Mouse (Mus musculus) right cerebral cortex, postnatal 4 days (tissue): Measurements from ENCODE around the gene Oprl1.

Experiments used
- DNase-seq: peaks from one replicate; pipeline ENCODE4 v3.0.0-alpha.2; 2022

The Oprl1 gene

DNA sequence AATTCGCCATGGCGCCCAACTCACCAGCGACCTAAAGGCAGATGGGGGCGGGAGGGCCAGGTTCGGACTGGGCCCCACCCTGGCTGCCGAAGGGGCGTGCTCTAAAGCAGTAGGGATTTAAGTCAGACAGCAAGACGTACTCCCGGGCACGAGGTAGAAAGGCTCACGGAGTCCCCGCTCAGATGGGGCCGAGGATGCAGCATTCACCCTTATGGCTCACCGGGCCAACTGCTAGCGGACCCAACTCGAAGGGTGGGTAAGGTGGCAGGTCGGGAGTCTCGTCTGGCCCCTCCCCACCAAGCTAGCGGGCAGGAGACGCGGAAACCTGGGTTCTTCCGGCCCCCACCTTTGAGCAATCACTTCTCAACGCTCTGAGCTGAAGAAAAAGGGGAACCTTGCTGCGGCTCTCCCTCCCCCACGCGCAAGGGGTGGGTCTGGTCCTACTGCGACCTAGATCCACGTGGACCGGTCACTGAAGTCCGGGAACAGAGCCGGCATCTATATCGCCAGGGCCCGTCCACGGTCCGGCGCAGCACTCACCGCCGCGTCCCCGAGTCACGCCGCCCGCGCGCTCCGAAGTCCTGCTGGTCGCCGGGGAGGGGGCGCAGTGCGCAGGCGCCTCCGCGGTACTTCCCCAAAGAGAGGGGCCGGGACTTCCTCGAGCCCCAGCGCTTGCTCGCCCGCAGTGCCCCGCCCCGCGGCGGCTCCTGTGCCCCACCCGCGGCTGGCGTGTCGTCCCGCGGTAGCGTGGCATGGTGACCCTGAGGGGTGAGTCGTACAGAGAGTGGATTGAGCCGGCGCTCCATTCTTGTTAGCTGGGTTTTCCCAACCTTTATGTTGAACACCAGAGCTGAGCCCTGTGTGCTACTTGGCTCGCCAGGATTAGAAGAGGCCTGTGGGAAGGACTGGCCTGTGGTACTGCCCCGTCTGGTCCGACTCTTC lies 21.2 kb upstream of the Oprl1 start, which contains the start of gene Rgs19:
TSS of gene Rgs19 (minus strand) at position 639 of the 942 bp plus-strand sequence.
- DNase-seq = peak; percentile 80

DNA sequence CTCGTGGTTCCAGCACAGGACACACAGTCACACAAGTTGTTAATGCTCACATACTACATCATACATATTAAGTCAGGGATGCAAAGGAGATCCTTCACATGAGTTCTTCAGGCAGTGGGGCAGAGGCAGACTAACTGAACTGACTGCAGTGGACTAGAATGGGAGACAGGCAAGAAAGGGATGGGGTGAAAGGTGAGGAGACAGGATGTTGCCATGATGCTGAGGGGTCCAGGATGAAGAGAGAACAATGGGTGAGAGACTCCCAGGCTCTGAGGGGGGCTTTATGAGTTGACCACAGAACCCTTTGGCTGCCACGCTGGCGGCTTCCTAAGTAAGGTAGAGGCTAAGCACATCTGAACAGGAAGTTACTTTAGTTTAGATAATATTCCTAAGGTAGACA lies 20.2 kb upstream of the Oprl1 start:
- no peak for DNase-seq

DNA sequence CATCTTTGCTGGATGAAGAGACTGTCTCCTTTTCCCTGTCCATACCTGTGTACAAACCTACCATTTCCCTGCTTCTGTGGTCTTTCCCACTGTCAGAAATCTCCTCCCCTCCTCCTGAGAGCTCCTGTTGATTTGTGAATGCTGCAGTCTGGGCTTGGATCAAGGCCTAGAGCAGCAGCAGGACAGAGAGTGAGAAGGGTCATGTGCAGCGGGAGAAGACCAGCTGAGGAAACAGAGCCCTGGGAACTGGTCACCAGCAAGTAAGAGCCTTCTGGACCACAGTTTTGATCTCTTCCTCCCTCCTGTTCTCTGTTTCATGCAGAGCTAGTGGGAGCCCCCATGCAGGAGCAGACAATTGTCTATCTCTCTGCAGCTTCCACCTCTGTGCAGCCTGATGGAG lies 19.0 kb upstream of the Oprl1 start:
- DNase-seq = no peak

DNA sequence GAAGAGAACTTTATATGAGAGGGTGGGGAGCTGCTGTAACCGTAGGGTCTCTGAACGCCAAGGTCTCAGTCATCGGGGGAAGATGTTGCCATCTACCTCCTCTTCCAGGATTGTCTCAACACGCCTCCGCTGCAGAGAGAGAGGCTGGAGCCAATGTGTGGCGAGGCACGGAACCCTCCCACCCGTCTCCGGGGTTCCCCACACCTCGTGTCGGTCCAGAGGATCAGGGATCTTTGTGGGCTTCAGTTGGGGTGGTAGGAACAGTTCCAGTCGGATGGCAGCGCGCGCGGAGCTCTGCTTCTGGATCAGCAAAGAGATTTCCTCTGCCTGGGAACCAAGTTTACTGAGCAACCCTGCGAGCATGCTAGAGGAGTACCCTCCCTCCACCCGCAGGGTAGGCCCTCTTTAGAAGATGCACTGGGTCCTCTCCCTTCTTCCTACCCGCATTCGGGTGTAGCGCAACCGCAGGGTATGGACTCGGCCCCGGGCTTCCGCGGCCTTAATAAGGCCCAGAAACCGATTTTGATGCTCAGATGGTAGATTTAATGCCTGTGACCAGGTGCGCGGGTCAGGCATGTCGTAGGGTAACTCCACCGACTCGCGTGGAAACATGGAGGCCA lies 17.9 kb upstream of the Oprl1 start:
- no peak for DNase-seq

DNA sequence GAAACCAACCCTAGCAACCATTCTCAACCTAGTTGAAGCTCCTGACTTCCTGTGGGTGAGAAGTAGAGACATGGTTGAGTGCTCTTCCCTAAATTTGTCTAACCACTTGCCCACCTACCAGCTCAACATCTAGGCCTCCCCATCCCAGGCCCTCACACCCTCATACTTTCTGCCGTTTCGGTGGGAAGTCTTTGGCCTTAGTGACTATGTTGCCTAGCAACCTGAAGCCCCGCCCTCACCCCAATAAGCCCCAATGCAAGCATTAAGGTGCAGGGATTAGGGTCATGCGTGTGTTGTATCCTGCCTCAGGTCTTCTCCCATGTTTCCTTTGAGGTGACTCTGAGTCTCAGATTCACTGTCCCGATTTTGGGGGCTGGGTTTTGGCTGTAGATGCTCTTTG lies 16.6 kb upstream of the Oprl1 start, which contains the start of gene Lkaaear1:
TSS of gene Lkaaear1 (minus strand) at position 202 of the 400 bp plus-strand sequence.
- no peak for DNase-seq

DNA sequence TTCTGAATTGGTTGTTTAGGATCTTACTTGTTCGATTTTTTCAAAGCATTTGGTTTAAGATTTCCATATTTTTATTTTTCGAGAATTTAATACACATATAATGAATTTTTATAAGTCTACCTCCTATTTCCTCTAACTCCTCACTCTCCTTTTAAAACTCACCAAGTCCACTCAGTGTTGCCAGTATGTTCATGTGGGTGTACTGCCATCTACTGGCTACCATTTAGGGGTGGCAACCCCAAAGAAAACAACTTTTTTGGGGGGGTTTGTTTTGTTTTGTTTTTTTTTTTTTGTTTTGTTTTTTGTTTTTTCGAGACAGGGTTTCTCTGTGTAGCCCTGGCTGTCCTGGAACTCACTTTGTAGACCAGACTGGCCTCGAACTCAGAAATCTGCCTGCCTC lies 8.1 kb upstream of the Oprl1 start:
- DNase-seq = no peak

DNA sequence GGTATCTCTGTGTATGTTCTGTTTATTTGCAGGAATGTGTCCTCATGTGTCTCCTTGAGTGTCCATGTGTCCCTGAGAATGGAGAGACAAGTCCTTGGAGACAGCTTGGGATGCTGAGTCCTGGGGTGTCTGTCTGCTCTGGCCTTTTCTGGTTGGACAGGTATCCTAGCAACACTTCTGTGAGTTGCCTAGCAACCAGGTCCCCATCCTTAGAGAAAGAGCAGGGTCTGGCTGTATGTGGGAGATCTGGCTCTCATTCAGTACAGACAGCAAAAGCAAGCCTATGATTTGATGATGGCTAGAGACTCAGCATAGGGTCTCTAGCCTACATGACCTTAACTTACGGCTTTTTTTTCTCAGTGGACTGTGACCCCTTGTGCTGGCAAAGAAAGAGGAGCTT lies 1.1 kb upstream of the Oprl1 start:
- no peak for DNase-seq

DNA sequence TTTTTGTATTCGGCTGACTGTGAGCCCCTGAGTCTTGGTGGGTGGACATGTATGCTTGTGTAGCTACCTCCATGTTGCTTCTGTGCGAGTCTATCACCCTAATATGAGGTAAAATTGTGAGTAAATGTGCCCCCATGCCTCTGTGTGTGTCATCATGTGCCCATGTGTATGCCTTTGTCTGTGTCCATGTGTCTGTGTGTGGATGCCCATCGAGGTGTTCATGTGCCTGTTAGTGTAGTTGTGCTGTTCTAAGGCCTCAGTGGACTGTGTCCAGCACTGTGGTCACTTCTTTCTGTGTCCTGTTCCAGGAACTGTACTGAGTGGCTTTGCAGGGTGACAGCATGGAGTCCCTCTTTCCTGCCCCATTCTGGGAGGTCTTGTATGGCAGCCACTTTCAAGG lies 566 bp downstream of the Oprl1 start:
- DNase-seq = no peak

DNA sequence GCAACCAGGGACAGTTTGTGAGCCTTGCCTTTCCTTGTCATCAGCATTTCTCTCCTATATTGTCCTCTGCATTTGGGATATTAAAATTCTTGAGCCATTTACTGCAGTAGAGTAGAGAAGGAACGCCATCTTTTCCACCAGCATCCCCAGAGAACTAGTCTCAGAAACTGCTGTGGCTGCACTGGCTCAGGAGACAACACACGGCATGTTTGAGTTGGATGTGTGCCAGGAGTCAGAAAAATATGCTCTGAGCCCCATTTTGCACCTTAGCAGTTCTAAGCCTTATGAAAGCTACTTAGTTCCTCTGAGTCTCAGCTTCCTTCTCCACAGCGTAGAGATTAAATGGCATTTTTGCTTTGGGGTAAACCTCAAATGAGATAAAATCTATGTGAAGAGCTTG lies 2.2 kb downstream of the Oprl1 start:
- no peak for DNase-seq

DNA sequence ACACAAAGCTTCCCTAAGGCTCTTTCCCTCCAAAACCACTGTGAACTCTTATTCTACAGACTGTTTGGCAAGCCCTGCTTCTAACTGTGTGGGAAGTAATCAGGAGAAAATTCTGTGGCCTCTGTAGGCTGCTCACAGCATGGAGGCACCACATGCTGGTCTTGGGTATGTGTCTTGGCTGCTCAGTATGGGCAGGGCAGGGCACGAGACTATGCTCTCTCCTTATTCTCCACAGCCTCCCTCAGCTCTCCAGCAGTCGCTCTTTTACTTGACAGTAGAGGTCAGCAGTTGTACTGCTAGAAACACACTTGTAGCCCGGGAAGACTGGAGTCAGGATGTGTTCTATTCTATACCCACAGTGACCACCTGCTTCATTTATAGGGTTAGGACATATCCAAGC lies 5.2 kb downstream of the Oprl1 start:
- no peak for DNase-seq

DNA sequence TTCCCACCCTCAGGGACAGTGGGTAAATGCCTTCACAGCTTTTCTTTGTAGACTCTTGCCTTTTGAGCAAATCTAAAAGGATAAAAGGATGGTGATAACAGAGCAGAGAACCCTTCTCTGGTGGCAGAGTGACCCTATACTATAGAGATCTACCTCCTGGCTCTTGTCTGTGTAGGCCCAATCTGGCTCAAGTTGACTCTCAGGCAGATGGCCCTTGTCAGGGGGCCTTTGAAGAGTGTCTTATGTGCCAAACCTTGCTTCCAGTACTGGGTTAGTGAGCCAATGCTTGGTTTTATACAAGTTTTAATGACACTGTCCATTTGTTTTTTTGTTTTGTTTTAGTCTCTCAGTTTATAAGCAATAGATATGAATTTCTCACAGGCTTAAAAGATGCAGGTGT lies 6.4 kb downstream of the Oprl1 start:
- no peak for DNase-seq

DNA sequence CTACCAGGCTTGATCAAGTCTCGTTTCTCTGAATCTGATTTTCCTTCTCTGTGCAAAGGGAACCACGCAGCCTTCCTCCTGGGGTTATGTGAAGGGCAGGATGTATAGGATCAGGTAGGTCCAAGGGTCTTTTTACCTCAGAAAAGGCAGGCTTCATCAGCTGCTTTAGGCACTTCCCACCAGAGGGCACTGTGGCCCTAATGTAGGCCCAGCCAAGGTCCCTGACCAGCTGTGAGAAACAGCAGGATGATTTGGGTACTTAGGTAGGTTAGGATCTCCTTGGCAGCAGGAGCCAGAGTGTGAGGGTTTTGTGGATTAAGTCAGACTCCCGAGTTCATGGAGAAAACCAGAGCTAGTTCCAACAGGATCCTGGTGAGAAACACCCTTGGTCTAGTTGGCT lies 7.4 kb downstream of the Oprl1 start:
- peak; percentile 41 for DNase-seq

DNA sequence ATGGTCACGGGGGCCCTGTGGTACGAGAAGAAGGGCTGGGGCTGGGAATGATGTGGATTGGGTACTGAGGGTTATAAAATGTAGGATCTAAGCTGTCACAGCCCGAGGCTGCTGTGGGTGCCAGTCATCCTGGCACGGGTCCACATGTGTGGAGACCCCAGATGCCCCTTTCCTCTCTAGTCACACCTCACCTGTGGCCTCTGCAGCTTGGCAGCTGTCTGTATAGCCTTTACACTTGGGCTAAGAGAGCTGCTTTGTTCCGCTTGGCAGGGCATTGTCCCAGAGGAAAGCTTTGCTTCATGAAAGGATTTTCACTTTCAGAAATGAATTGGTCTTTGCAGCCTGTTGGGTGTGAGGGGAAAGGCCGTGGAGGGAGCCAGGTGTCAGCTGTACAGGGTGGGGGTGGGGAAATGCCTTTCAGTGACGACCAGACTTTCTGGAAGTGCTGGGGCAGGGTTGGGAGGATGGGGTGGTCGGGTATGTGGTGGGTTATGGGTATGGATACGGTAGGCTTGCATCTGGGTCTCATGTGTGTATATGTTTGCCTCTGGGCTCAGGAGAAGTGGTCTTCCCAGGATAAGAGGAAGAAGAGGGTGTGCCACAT lies 12.9 kb downstream of the Oprl1 start:
- no peak for DNase-seq

DNA sequence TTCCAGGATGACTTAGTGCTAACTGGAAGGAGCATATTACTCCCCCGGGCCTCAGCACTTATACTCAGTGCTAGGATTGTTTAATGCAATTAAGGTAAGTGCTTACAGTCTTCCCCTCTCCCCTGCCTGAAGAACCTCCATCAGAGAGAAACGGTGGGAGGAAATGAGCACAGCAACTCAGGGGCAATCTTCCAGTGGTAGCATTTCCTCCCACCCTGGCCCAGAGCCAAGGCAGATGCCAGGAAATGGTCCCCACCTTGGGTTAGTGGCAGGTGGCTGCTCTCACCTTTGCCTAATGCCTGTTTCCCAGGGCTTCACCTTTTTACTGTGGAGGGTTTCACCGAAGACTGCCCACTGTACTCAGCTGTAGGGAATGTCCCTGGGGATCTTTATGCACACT lies 15.2 kb downstream of the Oprl1 start:
- no peak for DNase-seq

DNA sequence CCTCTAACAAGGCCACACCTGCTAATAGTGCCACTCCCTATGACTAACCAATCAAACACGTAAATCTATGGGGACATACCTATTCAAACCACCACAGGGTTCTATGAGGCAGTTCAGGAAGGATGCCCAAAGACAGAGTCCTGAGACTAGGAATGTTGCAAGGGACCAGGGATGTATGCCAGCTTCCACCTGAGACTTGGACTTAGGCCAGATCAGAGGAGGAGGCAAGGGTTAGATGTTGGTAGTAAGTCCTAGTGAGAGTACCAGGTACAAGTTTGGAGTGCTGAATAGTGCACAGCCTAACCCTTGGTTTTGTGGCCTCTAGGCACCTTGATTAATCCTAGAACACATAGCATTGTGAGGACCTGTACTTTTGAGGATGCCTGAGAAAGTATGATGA lies 37.8 kb downstream of the Oprl1 start:
- no peak for DNase-seq

DNA sequence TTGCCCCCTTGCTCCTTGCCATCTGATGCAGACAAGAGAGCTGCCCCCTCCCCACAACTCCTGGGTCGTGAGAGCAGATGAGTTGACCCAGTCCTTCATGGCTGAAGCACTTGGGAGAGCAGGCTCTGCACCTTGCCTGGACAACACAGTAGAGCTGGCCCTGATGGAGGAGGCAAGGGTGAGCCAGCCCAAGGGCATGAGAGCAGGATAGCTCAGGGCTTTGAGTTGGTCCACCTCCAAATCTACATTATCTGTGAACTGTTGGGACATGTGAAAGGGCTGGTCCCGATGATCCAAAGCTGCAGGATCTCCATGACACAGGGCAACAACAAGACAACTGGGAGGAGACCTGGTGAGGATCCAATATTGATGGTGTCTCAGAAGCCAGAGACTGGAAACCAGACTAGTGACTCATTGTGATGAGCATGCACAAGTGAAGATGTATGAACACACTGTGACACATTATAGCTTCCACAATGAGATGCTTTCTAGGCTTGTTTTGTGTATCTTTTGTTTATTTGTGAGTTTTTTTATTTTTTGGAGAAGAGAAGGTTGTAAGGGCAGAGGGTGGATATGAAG lies 43.4 kb downstream of the Oprl1 start:
- DNase-seq = no peak

DNA sequence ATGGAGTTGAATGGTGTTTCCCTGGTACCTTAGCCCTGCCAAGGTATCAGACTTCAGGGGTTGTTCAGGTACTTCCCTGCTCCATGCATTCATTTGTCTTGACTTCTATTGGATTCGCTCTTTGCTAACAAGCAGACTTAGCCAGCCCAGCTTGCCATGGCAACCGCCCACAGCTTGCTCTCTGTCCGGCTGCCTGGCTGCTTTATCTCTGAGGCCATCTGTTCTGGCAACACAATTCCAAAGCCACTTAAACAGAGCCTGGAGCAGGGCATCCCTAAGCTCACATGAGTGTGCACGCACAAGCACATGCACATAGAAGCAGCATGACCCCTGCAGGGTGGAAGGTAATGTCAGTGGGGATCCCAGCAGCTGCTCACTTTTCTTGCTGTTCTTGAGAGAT lies 44.2 kb downstream of the Oprl1 start:
- peak; percentile 44 for DNase-seq

DNA sequence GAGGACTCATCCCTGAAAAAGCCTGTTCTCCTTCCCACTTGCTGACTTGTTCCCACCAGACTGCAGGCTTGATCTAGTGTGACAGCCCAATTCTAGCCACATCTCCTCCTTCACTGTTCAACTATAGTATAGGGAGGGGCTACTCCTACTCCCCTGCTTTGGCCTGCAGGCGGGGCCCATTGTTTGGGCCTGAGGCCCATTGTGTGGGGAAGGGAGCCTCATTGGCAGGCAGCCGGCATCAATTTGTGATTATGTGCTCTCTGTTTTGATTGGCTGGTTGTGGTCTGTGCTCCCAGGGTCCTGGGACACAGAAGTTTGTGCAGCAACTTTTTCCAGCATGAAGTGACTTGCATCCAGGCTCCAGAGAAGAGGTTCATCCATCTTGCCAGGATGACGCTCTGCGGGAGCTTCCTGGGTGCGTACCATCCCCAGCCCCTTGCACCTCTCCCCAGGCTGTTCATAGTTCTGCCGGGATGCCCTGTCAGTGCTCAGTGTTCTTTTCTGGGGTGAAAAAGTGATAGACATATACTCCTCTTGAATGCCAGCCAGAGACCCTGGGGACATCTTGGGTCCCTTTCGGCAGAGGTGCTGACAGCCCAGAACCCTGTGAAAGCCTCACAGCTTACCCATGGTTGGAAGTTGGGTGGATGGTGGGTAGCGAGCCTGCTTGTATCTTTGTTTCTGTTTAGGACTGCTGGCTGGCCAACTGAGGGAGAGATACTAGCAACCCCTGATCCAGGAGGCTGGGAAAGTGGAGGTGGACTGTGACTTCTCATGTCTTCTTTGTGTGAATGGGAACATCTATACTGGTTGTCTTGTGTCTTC lies 48.4 kb downstream of the Oprl1 start, which contains the start of gene Myt1:
TSS of gene Myt1 (plus strand) at position 327 of the 825 bp plus-strand sequence.
- no peak for DNase-seq

DNA sequence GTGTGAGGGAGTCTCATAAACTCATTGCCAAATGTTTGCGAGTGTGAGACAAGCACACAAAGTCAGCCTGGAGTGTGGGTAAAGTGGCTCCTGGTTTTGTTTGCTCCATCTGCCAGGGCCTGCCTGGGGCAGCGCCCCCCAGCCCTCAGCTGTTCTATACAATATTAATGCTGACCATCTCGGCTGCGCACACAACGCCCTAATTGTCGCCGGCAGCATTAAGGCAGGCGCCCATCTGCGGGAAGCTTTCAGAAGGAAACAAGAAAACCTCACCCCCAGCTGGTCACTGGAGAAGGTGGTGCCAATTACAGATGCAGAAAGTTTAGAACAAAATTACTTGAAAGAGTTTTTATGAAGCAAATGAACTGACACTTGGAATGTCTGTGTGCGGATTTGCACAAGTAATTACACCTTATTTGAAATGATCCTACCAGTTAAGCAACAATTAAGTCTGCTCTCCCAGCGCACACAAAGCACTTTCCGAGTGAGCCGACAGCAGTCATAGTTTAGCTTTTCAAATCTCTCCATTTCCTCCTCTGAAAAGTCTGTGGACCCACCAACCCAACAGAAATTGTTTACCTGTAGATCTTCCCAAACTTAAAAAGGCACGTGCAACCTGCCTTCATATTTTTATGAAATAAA lies 49.2 kb downstream of the Oprl1 start:
- DNase-seq = no peak

DNA sequence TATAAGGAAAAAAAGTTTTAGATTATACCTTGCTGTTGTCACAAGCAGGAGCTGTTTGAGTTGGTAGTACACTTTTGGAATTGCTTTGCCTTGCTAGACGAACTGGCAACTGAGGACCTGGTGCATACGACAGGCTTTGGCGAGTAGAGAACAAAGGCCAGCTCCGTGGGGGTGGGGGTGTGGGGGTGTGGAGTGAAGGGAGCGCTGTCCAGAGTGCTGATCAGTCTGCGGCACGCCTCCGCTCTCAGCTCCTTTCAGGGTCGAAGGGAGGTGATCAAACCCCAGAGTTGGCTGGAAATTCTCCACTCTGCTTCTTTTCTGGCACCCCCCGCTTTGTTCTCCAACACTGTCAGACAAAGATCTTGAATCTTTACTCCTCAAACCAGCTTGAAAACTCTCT lies 49.8 kb downstream of the Oprl1 start:
- peak; percentile 51 for DNase-seq

DNA sequence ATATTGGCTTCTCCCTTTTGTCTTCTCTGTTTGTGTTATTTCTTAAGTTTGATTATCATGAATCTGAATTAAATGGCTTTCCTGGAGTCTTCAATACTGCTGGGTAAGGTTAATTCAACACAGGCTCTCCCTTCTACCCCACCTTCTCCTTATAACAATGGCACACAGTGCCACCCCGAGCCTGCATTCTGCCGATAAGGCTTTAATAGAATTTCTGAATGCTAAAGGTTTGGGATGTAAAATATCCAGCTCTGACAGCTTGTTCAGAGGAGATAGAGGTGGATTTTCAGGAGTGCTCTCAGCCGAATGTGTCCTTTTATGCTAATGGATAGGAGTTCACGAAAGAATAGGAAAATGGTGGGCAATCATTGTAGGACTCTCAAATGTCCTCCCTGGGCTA lies 50.4 kb downstream of the Oprl1 start:
- no peak for DNase-seq
